Mouse (Mus musculus) hindbrain, embryonic 14.5 days (tissue): Measurements from ENCODE around the gene Zp3. TPM values are rescaled to one million over a fixed set of nuclear protein-coding genes. Genes with fewer than 3 reads are reported as not detected.

Experiments
- ATAC-seq: fragments of 200-750 bp; cut with Nextera tagmentation; 2 replicates; pipeline ENCODE4 v1.8.0; 2017; ENCODE audit warnings: moderate number of reproducible peaks, mild to moderate bottlenecking, moderate TSS enrichment, moderate library complexity; ENCODE audit not compliant: low FRiP score
- DNase-seq: peaks from one replicate; pipeline ENCODE4 v3.0.0-alpha.2; 2015; ENCODE audit warnings: low spot score
- H3K27ac ChIP-seq: fragments of 300-500 bp; sonication (generic); 2 replicates; pipeline ENCODE4 v1.5.1; 2014; ENCODE audit warnings: mild to moderate bottlenecking, moderate library complexity
- H3K27me3 ChIP-seq: fragments of 300-500 bp; sonication (generic); 2 replicates; pipeline ENCODE4 v1.6.1; 2014; ENCODE audit warnings: mild to moderate bottlenecking, low read length, mixed read lengths; ENCODE audit not compliant: control insufficient read depth, insufficient read depth
- H3K36me3 ChIP-seq: fragments of 300-500 bp; sonication (generic); replicated peaks from 2 replicates; pipeline ENCODE4 v1.6.1; 2014; ENCODE audit not compliant: control insufficient read depth, insufficient read depth
- H3K4me1 ChIP-seq: fragments of 300-500 bp; sonication (generic); replicated peaks from 2 replicates; pipeline ENCODE4 v1.6.1; 2014; ENCODE audit warnings: antibody characterized with exemption, low read length, mixed read lengths; ENCODE audit not compliant: control insufficient read depth, insufficient read depth
- H3K4me2 ChIP-seq: fragments of 300-500 bp; sonication (generic); replicated peaks from 2 replicates; pipeline ENCODE4 v1.6.1; 2014; ENCODE audit warnings: mild to moderate bottlenecking, moderate library complexity
- H3K4me3 ChIP-seq: fragments of 300-500 bp; sonication (generic); replicated peaks from 2 replicates; pipeline ENCODE4 v1.5.1; 2014; ENCODE audit warnings: mild to moderate bottlenecking, low read length
- H3K9ac ChIP-seq: fragments of 300-500 bp; sonication (generic); 2 replicates; pipeline ENCODE4 v1.6.1; 2014
- H3K9me3 ChIP-seq: fragments of 300-500 bp; sonication (generic); 2 replicates; pipeline ENCODE4 v1.6.1; 2016; ENCODE audit warnings: low read length; ENCODE audit not compliant: control insufficient read depth
- WGBS: fragments of 180-500 bp; shearing (Covaris S2); extraction: QIAGEN DNeasy Blood & Tissue Kit; methylation state at CpG from one replicate; pipeline ENCODE4 v1.1.7; 2014; 5-methylcytosine and 5-hydroxymethylcytosine counted together
- polyA plus RNA-seq: library from polyadenylated mRNA; unstranded; fragments of >200 nt; fragmentation: Nextera tagmentation; extraction: Ambion mirVana; gene quantifications from 2 replicates; pipeline ENCODE4 v1.2.1, GENCODE M21; 2014

Gene Zp3
- polyA plus RNA-seq, 1 experiment from 2014 or later: not detected

DNA sequence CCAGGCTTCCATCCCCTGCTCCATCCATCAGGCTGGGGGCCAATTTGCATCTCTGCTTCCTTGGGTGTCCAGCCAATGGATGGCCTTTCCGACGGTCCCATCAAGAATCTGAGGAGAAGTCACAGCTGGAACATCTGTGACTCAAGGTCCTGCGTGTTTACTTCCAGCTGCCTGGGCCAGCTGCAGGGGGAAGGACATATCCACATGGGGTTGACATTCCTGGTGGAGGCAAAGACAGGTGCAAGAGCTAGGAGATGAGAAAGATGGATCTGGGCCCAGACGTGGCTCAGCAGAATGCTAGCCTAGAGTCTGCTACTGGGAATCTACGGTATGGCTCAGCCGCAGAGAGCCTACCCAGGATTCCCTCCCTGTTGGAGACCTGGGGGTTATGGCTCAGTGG lies 9.7 kb upstream of the Zp3 start:
- H3K36me3 ChIP-seq: no peaks in the 10 kb centered on the region
- no peaks in the 10 kb centered on the region for H3K9me3 ChIP-seq
- WGBS: 82% methylated on average over 6 of the region's 6 CpGs
- ATAC-seq (no peak), DNase-seq (no peak)
- no peak overlapping the region for H3K4me3 ChIP-seq
- no peak overlapping the region for H3K27ac ChIP-seq
- H3K27me3 ChIP-seq: no peaks in the 10 kb centered on the region
- no peak overlapping the region for H3K9ac ChIP-seq
- H3K4me1 ChIP-seq: no peaks in the 10 kb centered on the region; the same call in 1 of the 2 replicates
- H3K4me2 ChIP-seq: no peak overlapping the region

DNA sequence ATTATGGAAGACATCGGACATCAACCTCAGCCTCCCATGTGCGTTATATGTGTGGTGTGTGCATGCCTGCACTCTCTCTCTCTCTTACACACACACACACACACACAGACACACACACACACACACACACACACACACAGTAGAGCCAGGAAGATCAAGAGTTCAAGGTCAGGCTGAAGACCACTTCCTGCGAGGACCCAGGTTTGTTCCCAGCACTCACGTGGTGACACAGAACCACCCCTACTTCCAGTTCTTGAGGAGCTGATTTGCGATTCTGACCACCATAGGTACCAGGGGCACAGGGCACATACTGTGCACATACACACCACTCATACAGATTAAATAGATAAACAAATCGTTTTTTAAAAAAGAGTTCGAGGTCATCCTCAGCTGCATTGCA lies 8.0 kb upstream of the Zp3 start:
- H3K36me3 ChIP-seq: no peaks in the 10 kb centered on the region
- 89% methylated on average over 7 of the region's 7 CpGs for WGBS
- H3K4me2 ChIP-seq: no peak overlapping the region
- H3K9me3 ChIP-seq: no peaks in the 10 kb centered on the region
- H3K9ac ChIP-seq: no peak overlapping the region
- no peak for DNase-seq
- H3K4me3 ChIP-seq: no peak overlapping the region
- H3K4me1 ChIP-seq: no peaks in the 10 kb centered on the region
- ATAC-seq: no peak
- no peaks in the 10 kb centered on the region for H3K27me3 ChIP-seq
- no peak overlapping the region for H3K27ac ChIP-seq

DNA sequence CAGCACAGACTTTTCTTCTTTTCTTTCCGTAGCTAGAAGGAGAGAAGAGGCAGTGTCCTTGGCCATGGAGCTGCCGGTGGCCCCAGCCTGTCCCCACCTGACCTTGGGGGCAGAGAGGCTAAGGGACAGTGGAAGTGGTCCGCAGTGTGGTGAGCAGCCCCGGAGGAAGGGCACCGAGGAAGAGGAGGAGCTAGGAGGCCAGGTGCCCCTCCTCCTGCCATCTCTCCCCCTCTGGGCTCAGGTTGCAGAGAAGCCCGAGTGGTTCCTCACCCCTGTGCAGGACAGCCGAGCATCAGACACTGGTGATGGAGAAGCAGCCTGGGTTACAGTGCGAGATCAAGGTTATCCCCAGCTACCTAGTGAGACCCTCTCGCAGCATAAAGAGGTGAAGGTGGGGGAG lies 5.5 kb upstream of the Zp3 start, which contains the start of gene Ssc4d:
TSS of gene Ssc4d (minus strand) at position 167 of the 400 bp plus-strand sequence.
- Histone ChIP-seq H3K4me2 (no peak within 1 kb of the TSS), H3K9me3 (no peaks in the 10 kb centered on the region), H3K36me3 (no peaks in the 10 kb centered on the region), H3K4me3 (no peak within 1 kb of the TSS), H3K4me1 (no peaks in the 10 kb centered on the region), H3K27me3 (no peaks in the 10 kb centered on the region), H3K27ac (no peak within 1 kb of the TSS), H3K9ac (no peak within 1 kb of the TSS)
- 37% methylated on average over 9 of the region's 9 CpGs for WGBS
- DNase-seq (no peak), ATAC-seq (no peak)

DNA sequence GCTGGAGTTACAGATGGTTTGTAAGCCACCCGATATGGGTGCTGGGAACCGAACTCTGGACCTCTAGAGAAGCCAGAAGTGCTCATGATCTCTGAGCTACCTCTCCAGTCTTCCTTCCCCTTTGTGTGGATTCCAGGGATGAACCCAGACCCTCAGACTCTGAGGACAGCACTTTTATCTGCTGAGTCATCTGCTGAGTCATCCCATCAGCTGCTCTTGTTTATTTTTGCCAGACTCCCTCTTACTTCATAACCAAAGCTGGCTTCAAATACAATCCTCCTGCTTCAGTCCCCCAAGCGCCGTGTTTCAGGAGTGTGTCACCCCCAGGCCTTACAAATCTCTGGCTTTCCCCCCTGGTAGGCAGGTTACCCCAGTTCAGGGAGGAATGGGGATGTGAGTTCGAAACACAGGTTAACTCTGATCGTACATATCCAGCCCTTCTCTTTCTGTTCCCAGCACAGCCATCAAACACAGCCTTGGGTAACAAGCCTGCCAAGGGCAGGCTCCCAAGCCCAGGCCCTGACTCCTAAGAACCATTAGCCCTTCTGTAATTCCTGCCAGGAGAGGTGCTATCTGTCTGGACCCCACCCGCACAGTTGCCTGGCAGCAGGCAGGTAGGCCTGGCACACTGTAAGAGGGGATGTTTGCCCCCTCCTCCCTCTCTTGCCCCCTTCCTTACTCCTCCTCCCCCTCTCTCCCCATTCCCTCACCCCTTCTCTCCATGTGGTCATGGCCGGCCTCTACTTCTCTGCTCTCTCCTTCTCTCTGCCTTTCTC lies 3.8 kb upstream of the Zp3 start:
- 97% methylated on average over 8 of the region's 8 CpGs for whole genome bisulfite sequencing
- ATAC-seq: no peak
- no peak for DNase-seq

DNA sequence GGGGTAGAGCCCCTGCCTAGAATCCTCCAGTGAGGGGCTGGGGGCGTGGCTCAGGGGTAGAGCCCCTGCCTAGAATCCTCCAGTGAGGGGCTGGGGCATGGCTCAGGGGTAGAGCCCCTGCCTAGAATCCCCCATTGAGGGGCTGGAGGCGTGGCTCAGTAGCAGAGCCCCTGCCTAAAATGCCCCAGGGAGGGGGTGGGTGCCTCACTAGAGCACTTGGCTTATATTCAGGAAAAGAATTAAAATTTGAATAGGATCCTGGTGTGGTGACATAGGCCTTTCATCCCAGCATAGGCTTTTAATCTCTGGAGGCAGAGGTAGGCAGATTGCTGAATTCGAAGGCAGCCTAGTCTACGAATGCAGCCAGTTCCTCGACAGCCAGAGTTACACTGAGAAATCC lies 518 bp upstream of the Zp3 start:
- WGBS: 78% methylated on average over 5 of the region's 5 CpGs
- Histone ChIP-seq H3K4me2 (no peak overlapping the region), H3K4me3 (no peak overlapping the region), H3K27me3 (no peaks in the 10 kb centered on the region), H3K27ac (no peak overlapping the region), H3K36me3 (no peaks in the 10 kb centered on the region), H3K9me3 (no peaks in the 10 kb centered on the region), H3K4me1 (no peaks in the 10 kb centered on the region), H3K9ac (no peak overlapping the region)
- ATAC-seq (no peak), DNase-seq (no peak)

More for the DNA sequence above, 3.8 kb upstream of the Zp3 start:
- Histone ChIP-seq H3K36me3 (no peaks in the 10 kb centered on the region), H3K27me3 (no peaks in the 10 kb centered on the region), H3K27ac (no peak overlapping the region), H3K4me2 (no peak overlapping the region), H3K4me3 (no peak overlapping the region), H3K4me1 (no peaks in the 10 kb centered on the region), H3K9ac (no peak overlapping the region), H3K9me3 (no peaks in the 10 kb centered on the region)

DNA sequence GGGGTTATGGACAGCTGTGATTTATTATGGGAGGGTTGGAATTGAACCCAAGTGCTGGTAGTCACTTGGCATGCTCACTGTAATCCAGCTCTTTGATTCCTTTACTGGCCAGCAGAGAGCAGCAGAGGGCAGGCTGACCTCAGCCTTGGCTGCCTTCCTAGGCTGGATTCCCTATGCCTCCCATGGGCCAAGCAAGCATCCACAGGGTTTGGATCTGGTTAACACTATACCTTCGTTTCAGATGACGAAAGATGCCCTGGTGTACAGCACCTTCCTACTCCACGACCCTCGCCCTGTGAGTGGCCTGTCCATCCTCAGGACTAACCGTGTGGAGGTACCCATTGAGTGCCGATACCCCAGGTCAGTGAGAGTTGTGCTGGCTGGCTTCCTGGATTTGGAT lies 2.5 kb downstream of the Zp3 start:
- Histone ChIP-seq H3K4me3 (no peak overlapping the region), H3K27ac (no peak overlapping the region), H3K9me3 (no peaks in the 10 kb centered on the region), H3K27me3 (no peaks in the 10 kb centered on the region), H3K4me1 (no peaks in the 10 kb centered on the region), H3K36me3 (no peaks in the 10 kb centered on the region), H3K4me2 (no peak overlapping the region), H3K9ac (no peak overlapping the region)
- WGBS: 42% methylated on average over 6 of the region's 6 CpGs
- DNase-seq (peak; percentile 73), ATAC-seq (peak; percentile 40; the same call in 1 of the 2 replicates)

DNA sequence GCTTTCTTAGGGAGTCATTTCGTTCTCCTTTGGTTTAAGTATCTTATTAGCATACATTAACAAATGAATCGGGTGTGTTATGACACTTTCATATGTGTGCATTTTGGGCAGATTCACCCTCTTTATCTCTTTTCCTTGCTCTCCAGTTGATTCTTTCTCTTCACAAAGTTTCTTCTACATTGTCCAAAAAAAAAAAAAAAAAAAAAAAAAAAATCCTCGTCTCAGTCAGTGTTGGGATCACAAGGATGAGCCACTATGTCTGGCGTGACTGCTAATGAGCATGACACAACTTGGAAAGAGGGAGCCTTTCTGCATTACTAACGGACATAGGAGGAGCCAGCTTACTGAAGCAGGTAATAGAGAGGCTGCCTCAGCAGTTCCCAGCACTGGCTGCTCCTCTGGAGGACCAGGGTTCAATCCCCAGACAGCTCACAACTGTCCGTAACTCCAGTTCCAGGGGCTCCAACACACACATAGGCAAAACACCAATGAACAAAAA lies 4.7 kb downstream of the Zp3 start:
- no peak overlapping the region for H3K9ac ChIP-seq
- no peak overlapping the region for H3K4me2 ChIP-seq
- H3K27ac ChIP-seq: no peak overlapping the region
- WGBS: 58% methylated on average over 6 of the region's 6 CpGs
- no peaks in the 10 kb centered on the region for H3K36me3 ChIP-seq
- ATAC-seq: no peak
- no peaks in the 10 kb centered on the region for H3K4me1 ChIP-seq
- DNase-seq: no peak
- H3K4me3 ChIP-seq: no peak overlapping the region
- H3K27me3 ChIP-seq: no peaks in the 10 kb centered on the region
- no peaks in the 10 kb centered on the region for H3K9me3 ChIP-seq

DNA sequence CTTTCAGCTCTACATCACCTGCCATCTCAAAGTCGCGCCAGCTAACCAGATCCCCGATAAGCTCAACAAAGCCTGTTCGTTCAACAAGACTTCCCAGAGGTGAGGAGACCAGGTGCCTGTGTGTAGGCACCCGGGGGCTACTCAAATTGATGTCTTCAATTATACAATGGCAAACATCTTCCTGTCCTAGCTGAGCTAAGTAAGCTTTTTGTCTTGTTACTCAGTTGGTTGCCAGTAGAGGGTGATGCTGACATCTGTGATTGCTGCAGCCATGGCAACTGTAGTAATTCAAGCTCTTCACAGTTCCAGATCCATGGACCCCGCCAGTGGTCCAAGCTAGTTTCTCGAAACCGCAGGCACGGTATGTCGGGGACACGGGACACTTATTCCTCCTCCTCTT lies 7.3 kb downstream of the Zp3 start:
- Histone ChIP-seq H3K9ac (no peak overlapping the region), H3K9me3 (no peaks in the 10 kb centered on the region), H3K4me1 (no peaks in the 10 kb centered on the region), H3K4me3 (no peak overlapping the region), H3K36me3 (no peaks in the 10 kb centered on the region), H3K27ac (no peak overlapping the region), H3K27me3 (no peaks in the 10 kb centered on the region), H3K4me2 (no peak overlapping the region)
- ATAC-seq (no peak), DNase-seq (peak; percentile 40)
- 63% methylated on average over 11 of the region's 11 CpGs for WGBS

DNA sequence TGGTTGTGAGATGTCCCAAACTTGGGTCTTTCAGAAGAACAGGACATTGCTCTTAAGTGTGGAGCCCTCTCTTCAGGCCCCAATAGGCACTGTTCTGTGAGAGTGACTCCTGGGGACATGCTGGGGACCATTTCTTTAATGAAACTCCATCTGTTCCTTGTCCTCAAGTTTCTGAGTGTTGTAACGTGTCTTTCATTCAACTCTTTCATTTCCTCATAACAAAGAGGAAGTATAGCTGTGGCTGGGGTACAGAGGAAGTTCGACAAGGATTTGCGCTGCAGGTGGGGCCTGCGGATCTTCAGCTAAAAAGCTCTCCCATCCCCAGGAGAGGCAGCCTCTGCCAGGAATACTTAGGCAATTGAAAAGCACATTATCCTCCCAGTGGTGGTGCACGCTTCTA lies 10.7 kb downstream of the Zp3 start:
- DNase-seq (no peak), ATAC-seq (no peak)
- Histone ChIP-seq H3K9ac (no peak overlapping the region), H3K9me3 (no peaks in the 10 kb centered on the region), H3K4me2 (no peak overlapping the region), H3K27me3 (no peaks in the 10 kb centered on the region), H3K4me1 (peaks cover 4% of the 10 kb centered on the region), H3K4me3 (no peak overlapping the region), H3K27ac (no peak overlapping the region), H3K36me3 (no peaks in the 10 kb centered on the region)
- WGBS: 68% methylated on average over 5 of the region's 5 CpGs
